Mouse (Mus musculus): ENCODE measurements at regions not wholly inside any gene's neighbourhood (a gene's known extent, or its start where the extent isn't known, plus 50 kb on each side); places are given as distances from the start of the nearest gene placed in this dataset.

DNA sequence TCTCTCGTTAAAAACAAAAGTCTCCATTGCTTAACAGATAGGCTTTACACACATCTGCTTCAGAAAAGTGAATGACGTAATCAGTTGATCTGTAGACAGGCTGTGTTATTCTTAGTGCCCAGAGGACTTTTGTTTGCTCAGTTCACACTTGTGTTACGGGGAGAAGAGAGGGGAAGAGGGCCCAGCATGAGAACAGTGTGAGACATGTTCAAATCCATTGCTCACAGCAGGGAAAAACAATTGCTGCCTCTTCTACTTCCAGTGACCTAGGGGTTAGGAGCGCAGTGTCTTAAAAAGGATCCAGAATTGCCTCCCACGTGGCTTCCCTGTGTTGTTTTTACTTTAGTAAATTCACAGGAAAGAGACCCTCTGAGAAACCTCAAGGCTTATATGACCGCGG, 243.3 kb upstream of the BC052040 start:
- H3K27ac ChIP-seq (replicated peaks): no peak overlapping the region
- H3K9me3 ChIP-seq (replicated peaks): no peaks in the 10 kb centered on the region
- no peaks in the 10 kb centered on the region for H3K4me1 ChIP-seq
- no peaks in the 10 kb centered on the region for H3K27me3 ChIP-seq
- no peak overlapping the region for H3K9ac ChIP-seq
- no peak overlapping the region for H3K4me3 ChIP-seq (replicated peaks)
- no peaks in the 10 kb centered on the region for H3K36me3 ChIP-seq
- 37% methylated on average over 7 of the region's 7 CpGs for WGBS
- no peak overlapping the region for H3K4me2 ChIP-seq (replicated peaks)
- ATAC-seq (ENCODE audit: insufficient number of reproducible peaks, low FRiP score, low TSS enrichment, low read depth): no peak

DNA sequence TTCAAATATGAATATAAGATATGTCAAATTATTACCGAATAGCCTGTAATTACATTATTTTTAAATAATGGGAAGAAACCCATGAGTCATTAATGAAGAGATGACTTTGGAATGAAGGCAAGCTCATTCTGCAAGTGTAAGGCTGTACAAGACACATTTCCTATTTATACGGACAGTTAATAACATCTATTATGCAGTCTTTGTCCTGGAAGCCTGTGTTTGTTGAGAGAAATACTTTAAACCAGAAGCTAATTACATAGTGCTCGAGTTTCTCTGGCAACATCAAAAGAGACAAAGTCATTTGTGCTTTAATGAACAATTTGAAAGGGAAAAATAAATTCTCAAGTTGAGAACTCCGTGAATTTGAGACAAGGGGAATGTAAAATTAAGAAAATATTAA, 242.5 kb upstream of the BC052040 start:
- no peak overlapping the region for H3K9ac ChIP-seq
- no peak for ATAC-seq (ENCODE audit: insufficient number of reproducible peaks, low FRiP score, low TSS enrichment, low read depth)
- no peaks in the 10 kb centered on the region for H3K27me3 ChIP-seq
- H3K4me1 ChIP-seq: no peaks in the 10 kb centered on the region
- WGBS: 50% methylated on average over 4 of the region's 4 CpGs
- H3K36me3 ChIP-seq: no peaks in the 10 kb centered on the region
- H3K27ac ChIP-seq (replicated peaks): no peak overlapping the region
- no peak overlapping the region for H3K4me3 ChIP-seq (replicated peaks)
- H3K4me2 ChIP-seq (replicated peaks): no peak overlapping the region
- no peaks in the 10 kb centered on the region for H3K9me3 ChIP-seq (replicated peaks)

- no peaks in the 10 kb centered on the region for H3K36me3 ChIP-seq
- no peak overlapping the region for H3K27ac ChIP-seq (replicated peaks)
- H3K4me3 ChIP-seq (replicated peaks): no peak overlapping the region
- no peaks in the 10 kb centered on the region for H3K27me3 ChIP-seq
- no peak overlapping the region for H3K9ac ChIP-seq
- no peaks in the 10 kb centered on the region for H3K9me3 ChIP-seq (replicated peaks)
- ATAC-seq (ENCODE audit: insufficient number of reproducible peaks, low FRiP score, low TSS enrichment, low read depth): no peak
- H3K4me2 ChIP-seq (replicated peaks): no peak overlapping the region
- 0 out of 2 replicates have a peak, but pooled peaks cover 2% of the 10 kb centered on the region for H3K4me1 ChIP-seq
- 91% methylated on average over 14 of the region's 14 CpGs for WGBS
Observed at GRCm38 (mm10) chr2:115342360-115342759, 239.2 kb upstream of the BC052040 start.

DNA sequence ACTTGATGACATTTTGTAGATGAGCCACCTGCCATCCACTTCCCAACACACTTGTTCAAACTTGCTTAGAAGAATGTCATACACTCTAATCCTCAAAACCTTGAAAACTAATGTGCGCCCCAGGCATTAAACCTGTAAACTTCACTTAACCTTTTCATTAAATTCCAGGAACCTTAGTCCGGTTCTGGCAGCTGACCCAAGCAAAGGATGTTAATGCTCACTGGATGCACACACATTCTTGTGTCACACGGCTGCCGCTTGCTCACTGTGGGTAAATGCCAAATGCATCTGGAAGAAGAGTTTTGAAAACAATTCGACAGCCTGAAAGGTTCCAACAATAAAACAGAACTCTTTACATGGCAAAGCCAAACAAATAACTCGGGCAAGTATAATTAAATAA, 235.0 kb upstream of the BC052040 start:
- Histone ChIP-seq H3K4me1 (peaks cover 10% of the 10 kb centered on the region), H3K27me3 (no peaks in the 10 kb centered on the region), H3K36me3 (no peaks in the 10 kb centered on the region), H3K9me3 (replicated peaks) (no peaks in the 10 kb centered on the region), H3K27ac (replicated peaks) (0 out of 2 replicates have a peak overlapping the region, but pooled peaks have one; percentile 3), H3K9ac (no peak overlapping the region), H3K4me2 (replicated peaks) (no peak overlapping the region), H3K4me3 (replicated peaks) (no peak overlapping the region)
- no peak for ATAC-seq (ENCODE audit: insufficient number of reproducible peaks, low FRiP score, low TSS enrichment, low read depth)
- 22% methylated on average over 6 of the region's 6 CpGs for WGBS

GRCm38 (mm10) chr2:115348263-115348662, 233.3 kb upstream of the BC052040 start:
- peaks cover 10% of the 10 kb centered on the region for H3K4me1 ChIP-seq
- H3K4me2 ChIP-seq (replicated peaks): no peak overlapping the region
- H3K36me3 ChIP-seq: no peaks in the 10 kb centered on the region
- H3K4me3 ChIP-seq (replicated peaks): no peak overlapping the region
- H3K9ac ChIP-seq: no peak overlapping the region
- ATAC-seq (ENCODE audit: insufficient number of reproducible peaks, low FRiP score, low TSS enrichment, low read depth): no peak
- no peaks in the 10 kb centered on the region for H3K27me3 ChIP-seq
- no peaks in the 10 kb centered on the region for H3K9me3 ChIP-seq (replicated peaks)
- no peak overlapping the region for H3K27ac ChIP-seq (replicated peaks)
- 5% methylated on average over 2 of the region's 2 CpGs for whole genome bisulfite sequencing

- H3K4me2 ChIP-seq (replicated peaks): no peak overlapping the region
- 40% methylated on average over 6 of the region's 6 CpGs for WGBS
Observed at GRCm38 (mm10) chr2:115371072-115371471, 210.4 kb upstream of the BC052040 start.

GRCm38 (mm10) chr2:115375336-115375735, 206.2 kb upstream of the BC052040 start:
- no peak overlapping the region for H3K4me2 ChIP-seq (replicated peaks)
- no peak overlapping the region for H3K9ac ChIP-seq
- H3K36me3 ChIP-seq: no peaks in the 10 kb centered on the region
- no peaks in the 10 kb centered on the region for H3K4me1 ChIP-seq
- WGBS: 52% methylated on average over 5 of the region's 5 CpGs
- ATAC-seq (ENCODE audit: insufficient number of reproducible peaks, low FRiP score, low TSS enrichment, low read depth): no peak
- no peak overlapping the region for H3K27ac ChIP-seq (replicated peaks)
- no peaks in the 10 kb centered on the region for H3K27me3 ChIP-seq
- no peak overlapping the region for H3K4me3 ChIP-seq (replicated peaks)
- no peaks in the 10 kb centered on the region for H3K9me3 ChIP-seq (replicated peaks)

More at GRCm38 (mm10) chr2:115371072-115371471, 210.4 kb upstream of the BC052040 start:
- Histone ChIP-seq H3K9ac (no peak overlapping the region), H3K27ac (replicated peaks) (no peak overlapping the region), H3K27me3 (no peaks in the 10 kb centered on the region), H3K9me3 (replicated peaks) (no peaks in the 10 kb centered on the region), H3K4me3 (replicated peaks) (no peak overlapping the region), H3K4me1 (no peaks in the 10 kb centered on the region), H3K36me3 (no peaks in the 10 kb centered on the region)
- ATAC-seq (ENCODE audit: insufficient number of reproducible peaks, low FRiP score, low TSS enrichment, low read depth): no peak

DNA sequence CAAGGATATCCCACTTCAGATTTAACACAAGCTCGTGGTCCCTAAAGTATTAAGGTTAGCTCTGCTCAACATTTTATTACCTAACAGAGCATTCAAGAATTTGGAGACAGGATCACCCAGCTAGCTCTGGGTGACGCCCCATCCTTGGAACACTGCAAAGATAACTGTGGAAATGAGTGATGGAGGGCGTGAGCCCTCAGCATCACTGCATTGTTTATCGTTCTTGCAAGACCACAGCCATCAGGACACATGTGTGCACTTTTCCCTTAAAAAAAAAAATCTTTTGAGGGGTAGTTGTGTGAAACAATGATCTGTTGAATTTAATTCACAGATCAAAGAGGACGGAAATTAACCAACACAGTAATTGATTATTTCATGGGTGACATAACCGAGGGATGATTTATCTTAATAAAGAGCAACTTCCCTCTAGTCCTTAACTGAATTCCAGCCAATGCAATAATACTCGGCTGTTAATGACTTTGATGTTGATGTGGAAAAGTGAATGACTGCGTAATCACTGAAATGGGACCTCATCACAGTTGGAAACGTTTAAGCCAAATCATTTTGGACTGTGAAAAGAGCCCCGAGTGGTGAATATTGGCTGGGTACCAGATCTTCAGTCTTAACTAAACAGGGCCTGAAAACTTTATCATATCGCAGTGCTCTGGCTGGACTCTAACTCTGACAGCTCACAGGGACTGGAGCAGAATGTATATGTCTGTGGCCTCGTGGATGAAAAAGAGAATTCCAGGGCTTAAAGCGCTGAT, 196.9 kb upstream of the BC052040 start:
- Histone ChIP-seq H3K36me3 (no peaks in the 10 kb centered on the region), H3K9me3 (replicated peaks) (no peaks in the 10 kb centered on the region), H3K4me3 (replicated peaks) (no peak overlapping the region), H3K9ac (no peak overlapping the region), H3K4me2 (replicated peaks) (0 out of 2 replicates have a peak overlapping the region, but pooled peaks have one; percentile 34), H3K27ac (replicated peaks) (0 out of 2 replicates have a peak overlapping the region, but pooled peaks have one; percentile 22), H3K4me1 (peaks cover 18% of the 10 kb centered on the region), H3K27me3 (no peaks in the 10 kb centered on the region)
- ATAC-seq (ENCODE audit: insufficient number of reproducible peaks, low FRiP score, low TSS enrichment, low read depth): no peak
- WGBS: 31% methylated on average over 13 of the region's 13 CpGs

DNA sequence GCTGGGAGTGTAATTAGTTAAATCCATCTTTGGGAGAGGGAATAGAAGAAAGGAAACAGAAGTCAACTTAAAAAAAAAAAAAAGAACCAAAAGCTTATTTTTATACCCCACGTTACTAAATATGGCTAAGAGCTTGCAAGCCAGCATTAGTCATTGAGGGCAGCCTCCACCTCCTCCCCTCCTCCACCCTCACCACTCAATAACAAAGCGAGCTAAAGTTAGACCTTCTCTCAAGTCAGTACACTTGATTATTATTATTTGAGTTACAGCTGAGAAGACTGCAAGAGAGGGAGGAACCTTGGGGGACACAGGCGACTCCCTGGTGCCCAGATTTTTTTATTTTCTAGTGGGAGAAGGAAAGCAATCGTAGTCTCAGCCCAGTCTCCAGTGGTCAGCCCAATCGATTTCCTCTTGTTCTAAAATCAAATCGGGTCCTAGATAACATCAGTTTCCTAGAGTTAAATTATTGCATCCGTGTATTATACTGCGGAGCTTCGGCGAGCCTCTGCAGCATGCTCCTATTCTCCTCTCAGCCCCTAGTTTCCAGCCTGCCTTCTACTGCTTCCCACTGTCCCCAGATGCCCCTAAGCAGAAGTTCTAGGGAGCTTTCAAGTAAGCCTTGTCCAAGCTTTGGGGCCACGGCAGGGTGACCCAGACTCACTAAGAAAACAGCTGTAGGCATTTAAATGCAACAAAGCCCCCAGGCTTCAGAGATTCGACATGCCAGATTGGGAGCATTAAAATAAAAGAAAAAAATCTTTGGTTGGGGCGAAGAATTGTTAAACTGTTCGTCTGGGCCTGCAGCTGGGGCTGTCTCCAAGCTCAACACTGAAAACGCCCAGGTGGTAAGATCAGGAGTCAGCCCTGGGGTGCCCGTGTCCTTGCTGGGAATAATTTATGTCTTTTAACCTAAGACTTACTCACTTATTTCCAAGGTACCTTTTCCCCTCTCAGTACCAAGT, 196.0 kb upstream of the BC052040 start:
- Histone ChIP-seq H3K9me3 (replicated peaks) (no peaks in the 10 kb centered on the region), H3K27ac (replicated peaks) (0 out of 2 replicates have a peak overlapping the region, but pooled peaks have one; percentile 22), H3K9ac (no peak overlapping the region), H3K4me3 (replicated peaks) (no peak overlapping the region), H3K36me3 (no peaks in the 10 kb centered on the region), H3K4me2 (replicated peaks) (peak overlapping the region; percentile 34), H3K27me3 (no peaks in the 10 kb centered on the region), H3K4me1 (peaks cover 18% of the 10 kb centered on the region)
- WGBS: 15% methylated on average over 16 of the region's 16 CpGs
- no peak; the same call in 1 of the 2 replicates for ATAC-seq (ENCODE audit: insufficient number of reproducible peaks, low FRiP score, low TSS enrichment, low read depth)

- Histone ChIP-seq H3K36me3 (no peaks in the 10 kb centered on the region), H3K4me1 (peaks cover 9% of the 10 kb centered on the region), H3K27ac (replicated peaks) (no peak overlapping the region), H3K27me3 (no peaks in the 10 kb centered on the region), H3K9me3 (replicated peaks) (no peaks in the 10 kb centered on the region), H3K4me2 (replicated peaks) (no peak overlapping the region), H3K4me3 (replicated peaks) (no peak overlapping the region), H3K9ac (no peak overlapping the region)
- 61% methylated on average over 7 of the region's 7 CpGs for WGBS
- no peak for ATAC-seq (ENCODE audit: insufficient number of reproducible peaks, low FRiP score, low TSS enrichment, low read depth)
Observed at GRCm38 (mm10) chr2:115391575-115391974, 189.9 kb upstream of the BC052040 start.

GRCm38 (mm10) chr2:115392082-115392762, 189.3 kb upstream of the BC052040 start:
- Histone ChIP-seq H3K27me3 (no peaks in the 10 kb centered on the region), H3K4me2 (replicated peaks) (no peak overlapping the region), H3K4me3 (replicated peaks) (no peak overlapping the region), H3K9ac (no peak overlapping the region), H3K27ac (replicated peaks) (no peak overlapping the region), H3K36me3 (no peaks in the 10 kb centered on the region), H3K4me1 (peaks cover 9% of the 10 kb centered on the region), H3K9me3 (replicated peaks) (no peaks in the 10 kb centered on the region)
- WGBS: 19% methylated on average over 8 of the region's 8 CpGs
- no peak; the same call in 1 of the 2 replicates for ATAC-seq (ENCODE audit: insufficient number of reproducible peaks, low FRiP score, low TSS enrichment, low read depth)
